Mouse (Mus musculus): ENCODE data around the gene Lacc1.
A peak's percentile ranks its signal among the peaks of the same experiment; 100 is the strongest.

- TF ChIP-seq POLR2A (IDR thresholded peaks at IDR 0.05; ENCODE audit: low read depth, low read length) (no peak), CTCF (IDR thresholded peaks at IDR 0.05; ENCODE audit: extremely low read depth, insufficient read depth, insufficient read length, insufficient replicate concordance) (peak; percentile 64; the same call in 1 of the 2 replicates)
Observed at GRCm38 (mm10) chr14:77011804-77012203, 24.9 kb downstream of the Lacc1 start.
